Mouse (Mus musculus) ovary, postnatal 36 days (tissue): Measurements from ENCODE around the gene Stk32c.
A peak's percentile ranks its signal among the peaks of the same experiment; 100 is the strongest.

Source experiments
- DNase-seq: peaks from one replicate; pipeline ENCODE4 v3.0.0; 2022; ENCODE audit warnings: low spot score, mixed read lengths

Gene Stk32c

GRCm38 (mm10) chr7:139228447-139229171 is 15.5 kb upstream of the Stk32c start:
- DNase-seq: no peak

DNA sequence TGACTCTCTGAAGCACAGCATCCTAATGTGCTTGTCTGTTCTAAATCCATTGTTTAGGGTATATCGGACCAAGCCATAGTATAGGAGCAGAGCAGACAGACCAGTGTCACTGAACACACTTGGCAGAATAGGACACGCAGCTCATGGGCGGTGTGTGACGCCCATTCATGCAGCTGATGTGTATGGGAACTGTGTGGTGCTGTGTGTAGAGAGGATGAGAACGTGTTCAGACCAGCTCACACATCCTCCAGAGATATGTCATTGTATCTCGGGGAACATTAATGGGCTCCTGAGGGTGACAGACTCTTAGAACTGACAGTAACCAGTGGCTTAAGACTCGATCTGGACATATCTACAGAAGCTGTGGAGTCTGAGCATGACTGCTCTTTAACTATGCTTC is 13.3 kb upstream of the Stk32c start:
- DNase-seq: no peak

GRCm38 (mm10) chr7:139224725-139225124 is 11.6 kb upstream of the Stk32c start:
- peak; percentile 3 for DNase-seq

DNA sequence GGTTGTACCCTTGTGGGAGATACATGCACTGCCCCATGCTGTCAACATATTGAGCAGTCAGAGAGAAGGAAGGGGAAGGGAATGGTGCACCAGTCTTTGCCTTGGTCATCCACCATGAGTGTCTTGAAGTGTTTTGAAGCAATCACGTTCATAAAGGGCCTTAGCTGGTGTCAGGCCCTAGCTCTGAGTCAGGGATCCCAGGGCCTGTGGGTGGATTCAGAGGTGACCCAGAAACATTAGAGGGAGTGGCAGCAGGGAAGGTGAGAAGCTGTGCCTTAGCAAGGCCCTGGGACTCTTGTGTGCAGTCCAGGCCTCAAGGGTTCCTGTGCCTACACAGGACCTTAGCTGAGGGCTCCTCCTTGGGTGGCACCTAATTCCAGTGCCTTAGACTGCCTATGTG is 11.0 kb upstream of the Stk32c start:
- peak; percentile 1 for DNase-seq

- DNase-seq: no peak
These were observed 9.2 kb upstream of the Stk32c start for GRCm38 (mm10) chr7:139222341-139222740.

GRCm38 (mm10) chr7:139221856-139222255 is 8.7 kb upstream of the Stk32c start:
- no peak for DNase-seq

GRCm38 (mm10) chr7:139221072-139221471 is 8.0 kb upstream of the Stk32c start:
- DNase-seq: no peak

GRCm38 (mm10) chr7:139220303-139220702 is 7.2 kb upstream of the Stk32c start:
- peak; percentile 26 for DNase-seq

- peak; percentile 3 for DNase-seq
These were observed 6.4 kb upstream of the Stk32c start for GRCm38 (mm10) chr7:139219486-139219885.

DNA sequence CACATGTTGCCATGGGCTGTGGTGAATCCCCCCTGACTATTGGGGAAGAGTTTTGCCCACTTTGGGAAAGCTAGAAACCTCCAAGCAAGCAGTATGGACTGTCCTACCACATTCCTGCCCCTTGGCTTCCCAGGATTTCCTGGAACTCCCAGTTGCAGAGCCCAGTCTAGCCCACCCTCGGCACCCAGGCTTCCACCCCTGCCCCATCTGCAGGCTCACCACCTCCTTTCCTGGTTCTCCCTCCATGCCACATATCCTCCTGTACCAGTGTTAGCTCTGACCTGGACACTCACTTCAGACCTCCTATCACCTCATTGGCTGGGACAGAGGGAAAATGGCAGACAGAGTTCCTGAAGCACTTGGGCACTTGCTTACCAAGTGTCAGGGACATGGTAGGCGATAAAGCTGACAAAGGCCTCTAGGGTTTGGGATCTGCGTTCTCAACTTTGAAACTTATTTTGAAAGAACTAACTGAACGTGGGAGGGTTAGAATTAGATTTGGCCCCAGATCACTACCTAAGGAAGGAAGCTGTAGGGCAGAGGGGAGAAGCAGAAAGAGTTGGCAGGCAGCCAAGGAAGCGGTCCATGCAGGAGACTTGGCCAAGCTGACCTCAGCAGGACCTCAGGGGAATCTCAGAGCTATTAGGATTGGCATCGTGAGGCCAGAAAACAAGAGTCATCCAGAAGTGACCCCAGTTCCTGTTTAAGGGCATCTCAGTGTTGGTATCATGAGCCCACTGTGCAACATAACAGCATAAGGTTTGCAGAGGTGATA is 5.7 kb upstream of the Stk32c start:
- peak; percentile 42 for DNase-seq

DNA sequence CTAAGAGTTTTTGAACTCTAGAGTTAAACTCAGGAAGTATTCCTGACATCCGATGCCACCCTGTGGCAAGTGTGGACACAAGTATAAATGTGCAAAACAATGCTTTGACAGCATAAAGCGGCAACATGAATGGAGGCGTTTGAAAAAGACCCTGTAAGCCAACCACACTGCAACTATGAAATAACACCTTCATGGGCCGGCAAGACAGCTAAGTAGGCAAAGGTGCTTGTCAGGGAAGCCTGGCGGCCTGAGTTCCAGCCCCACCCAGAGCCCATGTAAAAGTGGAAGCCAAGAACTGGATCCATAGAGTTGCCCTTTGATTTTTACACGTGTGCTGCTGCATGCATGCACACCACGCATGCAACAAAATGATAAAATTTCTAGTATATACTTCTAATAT is 3.9 kb upstream of the Stk32c start:
- no peak for DNase-seq

DNA sequence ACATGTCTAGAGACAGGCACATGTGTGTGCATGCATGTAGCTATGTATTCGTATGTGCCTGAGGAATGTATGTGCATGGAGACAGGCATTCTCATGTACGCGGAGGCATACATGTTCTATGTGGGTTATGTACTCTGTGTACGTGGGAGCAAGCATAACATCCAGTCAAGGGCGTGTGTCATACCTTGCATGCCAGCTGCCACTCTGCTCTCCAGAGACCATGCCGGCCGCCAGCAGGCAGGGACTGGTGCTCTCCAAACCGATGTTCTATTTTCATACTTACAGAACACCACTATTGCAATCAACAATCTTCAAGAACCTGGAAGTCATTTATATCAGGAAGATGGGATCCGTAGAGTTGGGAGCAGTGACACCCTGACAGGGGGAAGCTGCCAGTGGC is 3.4 kb upstream of the Stk32c start:
- DNase-seq: no peak

- no peak for DNase-seq
These were observed 2.8 kb upstream of the Stk32c start for GRCm38 (mm10) chr7:139215946-139216345.

GRCm38 (mm10) chr7:139215516-139215915 is 2.4 kb upstream of the Stk32c start:
- no peak for DNase-seq

DNA sequence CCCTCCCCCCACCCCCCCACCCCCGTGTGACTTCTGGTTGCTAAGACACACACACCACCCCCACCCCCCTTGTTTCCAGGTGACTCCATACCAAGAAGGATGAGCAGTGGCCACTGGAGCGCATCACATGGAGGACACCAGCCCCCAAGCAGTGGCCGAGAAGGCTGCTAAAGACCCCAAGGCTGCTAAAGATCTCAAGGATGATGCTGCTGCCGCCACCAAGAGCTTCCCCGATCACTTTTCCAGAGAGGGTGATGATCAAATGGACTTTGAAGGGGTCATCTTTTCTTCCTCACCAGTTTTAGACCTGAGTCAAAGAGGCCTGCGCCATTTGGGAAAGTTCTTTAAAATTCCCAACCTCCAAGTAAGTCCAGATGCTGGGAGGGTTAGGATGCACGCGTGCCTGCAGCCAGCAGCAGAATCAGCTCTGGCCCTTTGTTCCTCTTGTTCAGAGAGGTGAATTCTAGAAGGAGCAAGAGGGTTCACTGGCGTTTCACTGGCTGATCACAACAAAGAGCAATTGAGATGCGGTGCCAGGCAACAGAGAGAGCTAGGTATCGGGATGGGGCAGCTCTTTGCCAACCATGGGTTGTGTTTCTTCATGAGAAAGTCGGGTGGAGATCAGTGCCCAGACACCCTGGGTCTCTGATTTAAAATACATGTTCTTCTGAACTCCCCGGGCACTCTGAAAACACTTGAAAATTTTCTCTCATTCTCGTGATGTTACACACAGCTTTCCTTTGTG is 1.7 kb upstream of the Stk32c start:
- DNase-seq: no peak

DNA sequence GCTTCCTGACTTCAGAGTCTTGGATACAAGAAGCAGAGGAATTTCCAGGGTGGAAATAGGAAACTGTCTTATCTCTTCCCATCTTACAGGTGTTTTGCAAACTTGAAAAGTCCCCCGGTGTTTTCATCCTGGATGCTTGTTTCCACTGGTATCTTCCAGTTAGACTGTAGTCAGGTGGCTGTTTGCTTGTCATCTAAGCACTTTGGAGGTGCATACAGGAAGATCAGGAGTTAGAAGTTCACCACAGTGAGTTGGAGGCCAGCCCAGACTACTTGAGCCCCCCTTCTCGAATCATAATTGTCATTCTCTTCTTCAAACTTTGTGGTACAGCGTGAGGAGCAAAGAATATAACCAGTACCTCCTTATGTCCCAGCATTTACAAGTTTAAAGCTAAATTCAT is 1.1 kb upstream of the Stk32c start:
- no peak for DNase-seq

DNA sequence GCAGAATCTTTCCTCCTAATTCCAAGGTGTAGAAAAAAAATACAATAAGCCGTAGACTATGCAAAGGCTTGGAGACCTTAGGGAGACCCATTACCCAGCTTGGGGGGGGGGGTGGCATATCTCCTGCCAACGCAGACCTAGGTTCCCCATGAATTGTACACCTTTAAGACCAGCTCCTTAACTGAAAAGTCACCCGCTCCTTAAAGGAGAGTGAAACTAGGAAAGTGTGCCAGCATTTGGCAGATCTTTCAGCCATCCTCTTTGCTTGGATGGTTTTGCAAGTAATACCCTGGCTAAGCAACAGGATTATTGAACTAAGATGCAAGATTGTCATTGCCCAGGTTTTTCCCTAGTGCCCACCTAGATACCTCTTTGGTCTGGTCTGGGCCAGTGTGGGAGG is 644 bp upstream of the Stk32c start:
- DNase-seq: no peak

DNA sequence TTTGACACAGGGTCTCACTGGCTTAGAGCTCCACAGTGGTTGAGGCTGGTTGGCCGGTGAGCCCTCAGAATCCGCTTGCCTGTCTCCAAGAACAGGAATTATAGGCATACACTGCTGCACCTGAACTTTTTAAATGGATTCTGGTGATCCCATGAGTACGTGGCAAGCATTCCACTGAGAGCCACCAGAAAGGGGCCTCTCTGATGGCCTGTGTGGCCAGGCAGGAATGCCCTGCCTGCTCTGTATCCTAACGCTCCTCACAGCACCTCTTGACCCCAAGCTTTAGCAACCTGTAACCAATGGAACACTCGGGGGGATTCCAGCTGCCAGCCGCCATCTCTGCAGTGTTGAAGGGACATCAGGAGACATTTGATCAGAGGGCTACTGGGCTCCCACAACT is 1.3 kb downstream of the Stk32c start:
- DNase-seq: no peak

DNA sequence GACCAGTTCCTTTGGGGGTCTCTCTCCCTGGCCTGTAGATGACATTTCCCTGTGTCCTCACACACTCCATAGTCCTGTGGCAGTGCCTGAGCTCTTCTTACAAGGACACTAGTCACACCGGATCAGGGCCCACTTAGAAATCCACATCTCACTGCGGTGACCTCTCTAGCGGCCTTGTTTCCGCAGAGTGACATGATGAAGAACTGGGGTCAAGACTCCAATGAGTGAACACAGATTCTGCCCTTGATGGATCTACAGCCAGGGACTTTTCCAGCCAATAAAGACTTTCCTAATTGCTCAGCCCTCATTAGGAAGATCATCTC is 4.4 kb downstream of the Stk32c start:
- DNase-seq: no peak

- DNase-seq: peak; percentile 41
These were observed 4.9 kb downstream of the Stk32c start for GRCm38 (mm10) chr7:139208023-139208772.

DNA sequence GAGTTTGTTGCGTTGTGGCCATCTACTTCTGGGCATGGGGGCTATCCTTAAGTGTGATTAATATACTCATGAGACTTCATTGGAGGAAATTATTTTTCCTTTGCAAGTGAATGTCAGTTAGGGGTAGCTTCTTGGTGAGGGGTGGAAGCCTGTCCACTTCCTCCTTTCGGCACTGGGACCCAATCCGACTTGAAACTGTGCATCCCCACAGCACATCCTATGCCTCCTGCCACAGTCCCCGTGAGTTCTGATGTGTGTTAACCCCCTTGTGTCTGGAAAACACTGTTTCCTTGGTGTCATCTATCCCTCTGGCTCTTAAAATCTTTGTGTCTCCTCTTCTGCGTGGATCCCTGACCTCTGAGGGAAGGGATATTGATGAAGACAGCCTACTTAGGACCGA is 11.9 kb downstream of the Stk32c start:
- DNase-seq: no peak

DNA sequence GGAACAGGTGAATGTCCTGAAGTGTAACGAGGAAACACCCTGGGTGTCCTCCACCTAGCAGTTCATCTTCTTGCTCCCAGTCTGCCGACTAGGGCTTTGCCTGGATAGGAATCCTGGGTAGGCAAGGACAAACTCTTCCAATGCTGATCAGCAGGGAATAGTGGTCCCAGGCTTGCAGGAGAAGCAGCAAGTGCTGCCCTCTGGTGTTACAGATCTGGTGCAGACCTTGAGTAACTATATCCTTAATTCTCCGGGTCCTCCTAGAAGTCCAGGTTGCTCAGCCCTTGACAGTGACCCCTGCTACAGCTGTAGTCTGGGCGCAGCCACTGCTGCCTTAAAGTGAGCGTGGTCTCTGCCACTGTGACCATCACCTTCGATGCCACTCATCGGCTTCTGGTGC is 13.0 kb downstream of the Stk32c start:
- DNase-seq: peak; percentile 49
